Mouse (Mus musculus) brain, embryonic 14.5 days (tissue): ENCODE measurements around the gene Nmnat2. TPM values are rescaled to one million over a fixed set of nuclear protein-coding genes. Genes with fewer than 3 reads are reported as not detected.
A peak's percentile ranks its signal among the peaks of the same experiment; 100 is the strongest.

ENCODE experiments used
- DNase-seq: peaks from one replicate; pipeline ENCODE4 v3.0.0-alpha.2; 2011; ENCODE audit warnings: low read depth
- CTCF ChIP-seq: fragments of 200-500 bp; IDR thresholded peaks from 2 replicates; pipeline ENCODE4 v1.5.1; 2012; ENCODE audit warnings: inconsistent platforms, mild to moderate bottlenecking, moderate library complexity, borderline replicate concordance; ENCODE audit not compliant: insufficient read depth, insufficient read length; ENCODE audit errors: extremely low read depth
- POLR2A ChIP-seq: fragments of 200-500 bp; IDR thresholded peaks from 2 replicates; pipeline ENCODE4 v1.6.1; 2012; ENCODE audit warnings: mild to moderate bottlenecking, inconsistent platforms, borderline replicate concordance; ENCODE audit not compliant: poor library complexity, insufficient read depth, insufficient read length, severe bottlenecking; ENCODE audit errors: extremely low read depth
- polyA plus RNA-seq: library from polyadenylated mRNA; depleted of rRNA; stranded (reverse); fragments of >200 nt; gene quantifications from 2 replicates; pipeline ENCODE4 v1.2.3, GENCODE M21; 2012

Nmnat2 gene
- polyA plus RNA-seq, 1 experiment = 82.4 TPM

DNA sequence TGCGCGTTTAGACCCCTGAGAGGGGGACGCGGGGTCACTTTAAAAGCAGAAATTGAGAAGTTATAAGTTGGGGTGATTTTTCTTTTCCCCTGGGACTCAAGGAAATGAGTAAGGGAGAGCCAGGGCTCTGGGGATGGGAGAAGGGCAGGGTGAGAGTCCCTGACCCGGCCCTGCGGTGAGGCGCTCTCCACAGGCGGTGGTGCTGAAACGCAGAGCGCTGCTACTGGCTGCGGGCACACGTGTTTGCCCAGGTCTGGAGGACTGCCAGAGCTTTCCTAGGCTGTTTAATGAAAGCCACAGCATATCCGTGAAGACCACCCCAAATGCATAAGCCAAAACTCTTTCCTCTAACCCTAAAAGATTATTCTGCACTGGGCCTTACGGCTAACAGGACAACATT is 1.4 kb downstream of the Nmnat2 start:
- TF ChIP-seq CTCF = no peak
- no peak for TF ChIP-seq POLR2A
- peak; percentile 78 for DNase-seq

GRCm38 (mm10) chr1:152964344-152964743 is 9.6 kb downstream of the Nmnat2 start:
- TF ChIP-seq POLR2A (no peak), CTCF (no peak)
- peak; percentile 51 for DNase-seq

DNA sequence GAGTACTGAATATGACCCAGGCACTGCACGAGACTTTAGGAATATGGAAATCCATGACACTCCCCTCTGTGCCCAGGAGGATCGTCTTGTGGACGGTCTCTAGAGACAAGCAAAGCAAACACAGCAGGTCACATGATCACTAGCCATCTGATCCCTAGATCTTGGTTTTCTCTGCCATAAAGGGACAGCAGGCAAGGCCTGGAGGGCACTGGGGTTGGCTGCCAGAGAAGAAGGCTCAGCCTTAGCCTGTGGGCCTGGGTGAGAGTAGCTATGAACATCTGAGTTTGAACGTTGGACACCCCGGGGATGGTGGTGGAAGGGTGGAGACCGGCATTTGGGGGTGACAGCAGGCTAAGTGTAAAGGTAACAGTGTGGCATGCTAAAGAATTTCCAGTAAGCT is 11.4 kb downstream of the Nmnat2 start:
- TF ChIP-seq CTCF = no peak
- no peak for TF ChIP-seq POLR2A
- no peak for DNase-seq

DNA sequence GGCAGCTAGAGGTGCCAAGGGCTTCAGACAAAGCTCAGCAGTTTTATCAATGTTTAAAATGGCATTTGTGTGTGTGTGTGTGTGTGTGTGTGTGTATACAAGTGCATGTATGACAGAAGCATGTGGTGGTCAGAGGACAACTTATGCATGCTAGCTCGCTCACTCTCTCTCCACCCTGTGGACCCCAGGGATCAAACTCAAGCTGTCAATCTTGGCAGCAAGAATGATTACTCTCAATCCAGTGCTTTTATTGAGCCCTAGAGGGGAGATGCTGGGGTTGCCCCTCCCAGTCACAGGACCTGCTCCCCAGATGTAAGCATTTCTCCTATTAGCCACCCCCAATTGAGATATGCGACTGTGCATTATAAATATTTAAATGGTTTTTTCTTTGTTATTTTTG is 11.9 kb downstream of the Nmnat2 start:
- TF ChIP-seq POLR2A (no peak), CTCF (no peak)
- peak; percentile 7 for DNase-seq

GRCm38 (mm10) chr1:152969081-152969480 is 14.3 kb downstream of the Nmnat2 start:
- TF ChIP-seq POLR2A (no peak), CTCF (no peak)

GRCm38 (mm10) chr1:152972957-152973356 is 18.2 kb downstream of the Nmnat2 start:
- no peak for TF ChIP-seq POLR2A
- TF ChIP-seq CTCF = no peak
- no peak for DNase-seq

More at GRCm38 (mm10) chr1:152969081-152969480, 14.3 kb downstream of the Nmnat2 start:
- no peak for DNase-seq

- DNase-seq = peak; percentile 6
- TF ChIP-seq CTCF (no peak), POLR2A (no peak)
These were observed 18.6 kb downstream of the Nmnat2 start for GRCm38 (mm10) chr1:152973421-152973820.

DNA sequence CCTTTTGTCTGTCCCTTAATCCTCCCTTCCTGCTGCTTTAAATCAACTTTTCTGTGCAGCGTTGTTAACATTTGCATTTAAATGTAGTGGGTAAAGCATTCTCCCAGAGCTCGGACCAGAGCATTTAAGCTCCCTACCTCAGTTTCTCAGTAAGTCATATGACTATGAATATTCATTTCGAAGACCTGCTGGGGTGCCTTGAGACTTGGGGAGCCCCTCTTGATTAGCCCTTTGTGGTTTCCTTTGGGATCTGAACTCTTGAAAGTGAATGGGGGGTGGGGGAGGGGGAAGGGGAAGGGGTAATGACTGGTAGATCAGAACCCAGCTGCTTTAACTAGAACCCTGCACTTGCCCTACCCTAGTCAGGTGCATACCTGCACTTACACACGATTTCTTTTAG is 19.1 kb downstream of the Nmnat2 start:
- no peak for DNase-seq
- no peak for TF ChIP-seq POLR2A

GRCm38 (mm10) chr1:152975144-152975543 is 20.4 kb downstream of the Nmnat2 start:
- DNase-seq = no peak
- no peak for TF ChIP-seq CTCF
- no peak for TF ChIP-seq POLR2A

GRCm38 (mm10) chr1:152978700-152979099 is 23.9 kb downstream of the Nmnat2 start:
- no peak for DNase-seq
- TF ChIP-seq POLR2A (no peak), CTCF (no peak)

GRCm38 (mm10) chr1:152983416-152983815 is 28.6 kb downstream of the Nmnat2 start:
- DNase-seq = no peak
- TF ChIP-seq POLR2A (no peak), CTCF (no peak)

DNA sequence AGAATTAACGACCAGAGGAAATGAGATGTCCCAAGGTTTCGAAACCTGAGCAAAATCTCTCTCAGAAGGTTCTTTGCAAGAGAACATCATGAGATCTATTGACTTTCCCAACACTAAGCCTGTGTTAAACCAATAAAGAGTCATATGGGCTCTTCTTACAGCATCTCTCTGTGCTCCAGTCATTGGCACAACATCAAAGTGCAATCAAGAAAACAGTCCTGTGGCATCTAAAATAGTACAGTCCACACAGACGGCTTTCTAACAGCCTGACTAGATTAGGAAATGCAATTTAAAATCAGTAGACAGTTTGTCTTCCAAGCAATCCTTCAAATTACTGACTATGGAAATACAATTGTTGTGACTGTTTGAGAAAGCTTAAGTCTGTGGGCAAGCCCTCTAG is 32.2 kb downstream of the Nmnat2 start:
- TF ChIP-seq POLR2A (no peak), CTCF (no peak)
- DNase-seq = peak; percentile 40

DNA sequence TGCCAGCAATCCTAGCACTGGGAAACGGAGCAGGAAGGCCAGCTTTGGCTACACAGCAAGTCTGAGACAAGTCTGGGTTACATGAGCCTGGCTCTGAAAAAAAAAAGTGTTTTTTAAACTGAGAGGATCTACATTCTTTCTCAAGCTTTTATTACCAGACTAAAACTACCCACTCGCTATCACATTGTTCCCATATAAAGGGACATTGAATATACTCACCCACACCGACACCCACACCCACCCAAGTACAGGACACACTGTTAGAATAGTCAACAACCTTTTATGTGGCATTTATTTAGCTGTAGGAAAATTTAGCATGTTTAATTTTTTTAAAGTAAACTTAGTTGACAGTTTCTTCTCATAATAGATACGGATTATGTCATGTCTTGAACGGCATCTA is 35.3 kb downstream of the Nmnat2 start:
- TF ChIP-seq POLR2A = no peak
- no peak for TF ChIP-seq CTCF
- DNase-seq = no peak
